Mouse (Mus musculus): ENCODE results near the gene Fry. TPM values are rescaled to one million over a fixed set of nuclear protein-coding genes. Genes with fewer than 3 reads are reported as not detected.

Gene Fry
- total and polyA plus RNA-seq, 3 experiments, result 1.9 to 2.3 TPM; not detected in 1

DNA sequence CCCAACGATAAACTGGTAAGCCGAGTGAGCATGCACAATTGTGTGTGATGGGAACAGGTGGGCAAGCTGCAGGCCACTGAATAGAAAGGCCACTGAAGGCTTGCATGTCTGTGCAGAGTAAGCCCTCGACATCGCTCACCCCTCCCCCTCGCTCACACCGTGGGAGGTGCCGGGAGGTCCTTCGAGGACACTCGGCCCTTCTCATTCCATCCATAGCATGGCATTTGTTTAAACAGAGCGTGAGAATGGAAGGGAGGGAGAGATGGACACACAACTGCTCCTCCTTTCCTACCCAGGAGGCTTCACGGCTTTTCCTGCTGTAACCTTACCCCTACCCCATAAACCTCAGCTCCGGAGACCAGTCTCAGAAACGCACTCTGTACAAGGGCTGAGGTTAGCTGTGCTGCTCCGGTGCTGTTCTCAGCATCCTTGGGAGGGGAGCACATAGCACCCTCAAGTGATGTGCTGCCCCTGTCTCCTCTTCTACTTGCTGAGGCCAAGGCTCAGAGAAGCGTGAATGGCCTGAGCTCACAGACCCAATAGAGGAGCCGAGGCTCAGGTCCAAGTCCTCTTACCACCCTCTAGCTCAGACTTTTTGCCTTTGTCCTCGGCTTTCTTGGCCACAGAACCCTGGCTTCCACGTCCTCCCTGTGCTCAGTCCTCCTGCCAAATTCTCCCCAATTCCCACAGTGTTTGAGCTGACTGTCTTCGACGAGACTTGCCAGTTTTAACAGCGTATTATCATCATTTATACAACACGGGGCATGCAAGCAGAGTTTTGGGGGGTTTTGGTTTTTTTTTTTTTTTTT lies 33.8 kb downstream of the Fry start:
- Histone ChIP-seq H3K27ac (ENCODE audit: control insufficient read depth, low read depth, low read length) (no peak overlapping the region), H3K79me2 (ENCODE audit: control insufficient read depth, insufficient read depth, low read length, poor library complexity) (no peaks in the 10 kb centered on the region), H3K27me3 (ENCODE audit: control insufficient read depth in 1 of 2, insufficient read depth in 2 of 2, low read length in 2 of 2) (no peaks in the 10 kb centered on the region), H3K9ac (ENCODE audit: control insufficient read depth, low read depth, low read length, poor library complexity, severe bottlenecking) (no peak overlapping the region), H3K9me3 (replicated peaks; ENCODE audit: insufficient read depth, low read length) (no peaks in the 10 kb centered on the region), H3K36me3 (ENCODE audit: control insufficient read depth in 1 of 2, insufficient read depth in 2 of 2, low read length in 2 of 2) (no peaks in the 10 kb centered on the region), H3K4me3 (ENCODE audit: control insufficient read depth in 1 of 2, insufficient read depth in 1 of 2, low read depth in 2 of 2, low read length in 2 of 2) (no peak overlapping the region), H3K4me1 (ENCODE audit: control insufficient read depth in 1 of 2, insufficient read depth in 2 of 2, low read length in 2 of 2) (peaks cover 5 to 7% of the 10 kb centered on the region in 2 experiments; a peak in 3 of 4 replicates)
- DNase-seq (ENCODE audit: low read depth, low spot score), result no peak
- TF ChIP-seq E2F4 (IDR thresholded peaks at IDR 0.05; ENCODE audit: borderline replicate concordance, low read depth, low read length) (no peak), RAD21 (IDR thresholded peaks at IDR 0.05; ENCODE audit: low read depth, low read length) (no peak), MAFK (IDR thresholded peaks at IDR 0.05; ENCODE audit: borderline replicate concordance, low read depth, low read length) (no peak), ETS1 (IDR thresholded peaks at IDR 0.05; ENCODE audit: low read depth, low read length) (no peak), JUND (IDR thresholded peaks at IDR 0.05; ENCODE audit: low read depth, low read length) (no peak), USF1 (IDR thresholded peaks at IDR 0.05; ENCODE audit: low read depth, low read length) (no peak), CTCF (IDR thresholded peaks at IDR 0.05 in 2 of 3, conservative IDR thresholded peaks at IDR 0.05 in 1 of 3; ENCODE audit: control insufficient read depth in 1 of 3, insufficient read depth in 1 of 3, low read depth in 2 of 3, low read length in 3 of 3, poor library complexity in 1 of 3, severe bottlenecking in 1 of 3) (no peak), HCFC1 (IDR thresholded peaks at IDR 0.05; ENCODE audit: low read depth, low read length) (no peak), RCOR1 (IDR thresholded peaks at IDR 0.05; ENCODE audit: low read depth, low read length) (no peak), ZNF384 (IDR thresholded peaks at IDR 0.05; ENCODE audit: low read depth, low read length) (no peak), NRF1 (IDR thresholded peaks at IDR 0.05; ENCODE audit: insufficient read depth, low read depth, low read length, poor library complexity, severe bottlenecking) (no peak), MYB (IDR thresholded peaks at IDR 0.05; ENCODE audit: low read depth, low read length) (no peak), MEF2A (IDR thresholded peaks at IDR 0.05; ENCODE audit: extremely low read depth, insufficient replicate concordance, low read depth, low read length, poor library complexity, severe bottlenecking) (no peak), TAL1 (IDR thresholded peaks at IDR 0.05; ENCODE audit: low read length) (no peak), KAT2A (conservative IDR thresholded peaks at IDR 0.05; ENCODE audit: low read depth, low read length) (no peak)

DNA sequence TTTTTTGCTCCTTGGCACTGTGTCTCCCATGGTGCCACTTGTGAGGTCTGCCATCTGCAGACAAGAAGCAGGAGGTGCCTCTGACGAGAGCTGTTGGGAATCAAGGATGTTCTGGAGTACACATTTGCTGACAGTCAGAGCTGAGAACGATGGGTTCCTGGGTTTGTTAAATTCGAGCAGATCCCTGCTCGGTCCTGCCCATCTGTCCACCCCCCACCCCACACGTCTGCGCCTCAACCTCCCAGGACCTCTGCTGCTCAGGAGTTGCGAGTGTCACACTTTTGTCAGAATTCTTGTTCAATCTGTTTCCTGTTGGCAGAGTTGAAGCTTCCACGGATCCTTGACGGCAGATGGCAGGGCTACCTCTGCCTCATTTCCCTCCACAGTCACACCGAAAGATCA lies 34.4 kb downstream of the Fry start:
- no peaks in the 10 kb centered on the region for H3K79me2 ChIP-seq (ENCODE audit: control insufficient read depth, insufficient read depth, low read length, poor library complexity)
- DNase-seq (ENCODE audit: low read depth, low spot score), result no peak
- H3K36me3 ChIP-seq (ENCODE audit: control insufficient read depth in 1 of 2, insufficient read depth in 2 of 2, low read length in 2 of 2), result no peaks in the 10 kb centered on the region
- TF ChIP-seq MYC (IDR thresholded peaks at IDR 0.05; ENCODE audit: low read depth, low read length) (no peak), TCF12 (IDR thresholded peaks at IDR 0.05; ENCODE audit: low read depth, low read length) (no peak), NELFE (IDR thresholded peaks at IDR 0.05; ENCODE audit: low read depth, low read length) (no peak), SIN3A (IDR thresholded peaks at IDR 0.05; ENCODE audit: low read length) (no peak), ZMIZ1 (IDR thresholded peaks at IDR 0.05; ENCODE audit: low read depth, low read length) (no peak), ELF1 (IDR thresholded peaks at IDR 0.05; ENCODE audit: low read depth, low read length) (no peak), GATA1 (IDR thresholded peaks at IDR 0.05; ENCODE audit: low read depth, low read length) (no peak)
- H3K9me3 ChIP-seq (replicated peaks; ENCODE audit: insufficient read depth, low read length), result no peaks in the 10 kb centered on the region
- H3K9ac ChIP-seq (ENCODE audit: control insufficient read depth, low read depth, low read length, poor library complexity, severe bottlenecking), result no peak overlapping the region
- no peak overlapping the region for H3K27ac ChIP-seq (ENCODE audit: control insufficient read depth, low read depth, low read length)
- H3K4me3 ChIP-seq (ENCODE audit: control insufficient read depth in 1 of 2, insufficient read depth in 1 of 2, low read depth in 2 of 2, low read length in 2 of 2), result no peak overlapping the region
- no peaks in the 10 kb centered on the region for H3K27me3 ChIP-seq (ENCODE audit: control insufficient read depth in 1 of 2, insufficient read depth in 2 of 2, low read length in 2 of 2)
- H3K4me1 ChIP-seq (ENCODE audit: control insufficient read depth in 1 of 2, insufficient read depth in 2 of 2, low read length in 2 of 2), result peaks cover 5 to 8% of the 10 kb centered on the region in 2 experiments; a peak in 3 of 4 replicates
